Mouse (Mus musculus) megakaryocyte-erythroid progenitor cell, adult 5-6 weeks (primary cell): ENCODE results near the gene Mfn2. TPM values are rescaled to one million over a fixed set of nuclear protein-coding genes. Genes with fewer than 3 reads are reported as not detected.
A peak's percentile ranks its signal among the peaks of the same experiment; 100 is the strongest.

Experiments
- ATAC-seq: replicated peaks from 2 replicates; pipeline ENCODE4 v1.8.0; 2016; ENCODE audit warnings: mild to moderate bottlenecking, inconsistent platforms; ENCODE audit not compliant: severe bottlenecking, poor library complexity, low FRiP score, low TSS enrichment
- total RNA-seq, 2 experiments: library from RNA; stranded (forward) in 1 of 2; stranded (reverse) in 1 of 2; fragments of 200-1000, 215-1000 nt in 1 of 2; fragments of >200 nt in 1 of 2; fragmentation: Nextera tagmentation in 1 of 2; gene quantifications; 2 replicates each; pipeline ENCODE4 v1.2.3; 2014 to 2017

Mfn2 gene
- total RNA-seq (2014; fragmentation: Nextera tagmentation) (26.1 and 28.1 TPM in 2 replicates), total RNA-seq (2017) (22.2 and 32.1 TPM in 2 replicates)

GRCm38 (mm10) chr4:147904313-147905089, at the start of gene Mfn2:
Gene Mfn2 (minus strand): TSS chr4:147904704.
- ATAC-seq, result peak; percentile 91

GRCm38 (mm10) chr4:147953590-147953989, 49.1 kb upstream of the Mfn2 start:
- ATAC-seq, result peak; percentile 71

GRCm38 (mm10) chr4:147947511-147947910, 43.0 kb upstream of the Mfn2 start:
- ATAC-seq, result no peak

- ATAC-seq, result no peak
Measured at GRCm38 (mm10) chr4:147943005-147943404, 38.5 kb upstream of the Mfn2 start.

GRCm38 (mm10) chr4:147941045-147942020, 36.8 kb upstream of the Mfn2 start:
- ATAC-seq, result peak; percentile 23

GRCm38 (mm10) chr4:147940576-147941044, 36.1 kb upstream of the Mfn2 start, which contains the start of gene 2510039O18Rik:
Gene 2510039O18Rik (plus strand): TSS chr4:147940895.
- peak; percentile 55 for ATAC-seq

- ATAC-seq, result no peak
Measured at GRCm38 (mm10) chr4:147940111-147940510, 35.6 kb upstream of the Mfn2 start.

- ATAC-seq, result no peak
Measured at GRCm38 (mm10) chr4:147938148-147939096, 33.9 kb upstream of the Mfn2 start.

GRCm38 (mm10) chr4:147937486-147937885, 33.0 kb upstream of the Mfn2 start:
- ATAC-seq, result no peak

GRCm38 (mm10) chr4:147937021-147937420, 32.5 kb upstream of the Mfn2 start:
- ATAC-seq, result no peak

GRCm38 (mm10) chr4:147936331-147936954, 31.9 kb upstream of the Mfn2 start, which contains the start of gene Plod1:
Gene Plod1 (minus strand): TSS chr4:147936767.
- ATAC-seq, result peak; percentile 70

GRCm38 (mm10) chr4:147935904-147936303, 31.4 kb upstream of the Mfn2 start:
- no peak for ATAC-seq

- ATAC-seq, result no peak
Measured at GRCm38 (mm10) chr4:147934611-147935010, 30.1 kb upstream of the Mfn2 start.

GRCm38 (mm10) chr4:147934134-147934533, 29.6 kb upstream of the Mfn2 start:
- ATAC-seq, result no peak

GRCm38 (mm10) chr4:147930946-147931345, 26.4 kb upstream of the Mfn2 start:
- ATAC-seq, result no peak

GRCm38 (mm10) chr4:147928540-147928939, 24.0 kb upstream of the Mfn2 start:
- no peak for ATAC-seq

- ATAC-seq, result no peak
Measured at GRCm38 (mm10) chr4:147928136-147928535, 23.6 kb upstream of the Mfn2 start.

GRCm38 (mm10) chr4:147927705-147928104, 23.2 kb upstream of the Mfn2 start:
- ATAC-seq, result no peak
